Mouse (Mus musculus): Measurements from ENCODE around the gene Sf3b3. TPM values are rescaled to one million over a fixed set of nuclear protein-coding genes. Genes with fewer than 3 reads are reported as not detected.

The Sf3b3 gene
- 24.7 and 26.9 TPM in 2 replicates for polyA plus RNA-seq (2012; rRNA removed)

GRCm38 (mm10) chr8:110846405-110847170, at the start of gene Sf3b3, which contains the start of gene Cog4:
TSS of gene Sf3b3 (minus strand) at chr8:110846787.
TSS of gene Cog4 (plus strand) at chr8:110846600.

GRCm38 (mm10) chr8:110805669-110806068, 40.9 kb downstream of the Sf3b3 start, which contains the start of gene Il34:
TSS of gene Il34 (minus strand) at chr8:110805924.

Other genes starting within 250 kb of the Sf3b3 start
- 8.5 and 10.3 TPM in 2 replicates for gene Vac14, start 228.2 kb downstream of the Sf3b3 start, polyA plus RNA-seq (2012; rRNA removed)
- gene Mtss1l, start 125.3 kb downstream of the Sf3b3 start, polyA plus RNA-seq (2012; rRNA removed) = 2.1 and 3.2 TPM in 2 replicates
- 0.19 and 0.32 TPM in 2 replicates for gene Il34, start 40.9 kb downstream of the Sf3b3 start, polyA plus RNA-seq (2012; rRNA removed)
- gene Cog4, start 187 bp downstream of the Sf3b3 start, polyA plus RNA-seq (2012; rRNA removed) = 16.6 and 17.2 TPM in 2 replicates
- 2.8 and 3.2 TPM in 2 replicates for gene Fuk, start 55.7 kb upstream of the Sf3b3 start, polyA plus RNA-seq (2012; rRNA removed)
- 7.1 and 7.9 TPM in 2 replicates for gene St3gal2, start 73.1 kb upstream of the Sf3b3 start, polyA plus RNA-seq (2012; rRNA removed)
- 20.3 and 21.2 TPM in 2 replicates for gene Ddx19a, start 151.0 kb upstream of the Sf3b3 start, polyA plus RNA-seq (2012; rRNA removed)
- gene Ddx19b, start 185.0 kb upstream of the Sf3b3 start, polyA plus RNA-seq (2012; rRNA removed) = 3.6 and 4.3 TPM in 2 replicates
- gene Aars, start 186.4 kb upstream of the Sf3b3 start, polyA plus RNA-seq (2012; rRNA removed) = 23.9 and 25.1 TPM in 2 replicates
- gene Exosc6, start 209.6 kb upstream of the Sf3b3 start, polyA plus RNA-seq (2012; rRNA removed) = 1.9 and 2.4 TPM in 2 replicates
- gene Clec18a, start 245.6 kb upstream of the Sf3b3 start, polyA plus RNA-seq (2012; rRNA removed) = not detected in 2 replicates
- gene Pdpr, start 247.8 kb upstream of the Sf3b3 start, polyA plus RNA-seq (2012; rRNA removed) = 2.0 and 2.2 TPM in 2 replicates